Mouse (Mus musculus) ES-CJ7 (cell line): ENCODE measurements at regions not wholly inside any gene's neighbourhood (a gene's known extent, or its start where the extent isn't known, plus 50 kb on each side); places are given as distances from the start of the nearest gene placed in this dataset.

ENCODE experiments used
- DNase-seq: peaks from one replicate; pipeline ENCODE4 v3.0.0; 2011; ENCODE audit warnings: low read depth, low spot score

DNA sequence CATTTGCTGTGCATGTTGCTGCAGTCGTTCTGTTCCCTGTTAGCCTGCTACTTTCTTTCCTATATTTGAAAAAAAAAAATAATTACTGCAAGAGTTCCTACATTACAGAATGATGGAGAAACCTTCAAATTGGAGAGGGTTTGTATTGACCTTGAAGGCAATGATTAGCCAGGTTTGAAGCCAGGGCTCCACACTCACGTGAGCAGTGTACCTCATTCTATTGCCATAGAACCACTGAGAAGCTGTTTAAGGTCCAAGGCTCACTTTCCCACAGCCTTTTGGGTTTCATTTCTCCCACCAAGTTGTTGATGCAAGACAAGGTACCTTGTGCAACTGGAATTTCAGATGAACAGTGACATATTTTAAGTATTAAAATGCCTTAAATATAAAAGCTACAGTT, 1095.2 kb downstream of the Car8 start:
- no peak for DNase-seq

DNA sequence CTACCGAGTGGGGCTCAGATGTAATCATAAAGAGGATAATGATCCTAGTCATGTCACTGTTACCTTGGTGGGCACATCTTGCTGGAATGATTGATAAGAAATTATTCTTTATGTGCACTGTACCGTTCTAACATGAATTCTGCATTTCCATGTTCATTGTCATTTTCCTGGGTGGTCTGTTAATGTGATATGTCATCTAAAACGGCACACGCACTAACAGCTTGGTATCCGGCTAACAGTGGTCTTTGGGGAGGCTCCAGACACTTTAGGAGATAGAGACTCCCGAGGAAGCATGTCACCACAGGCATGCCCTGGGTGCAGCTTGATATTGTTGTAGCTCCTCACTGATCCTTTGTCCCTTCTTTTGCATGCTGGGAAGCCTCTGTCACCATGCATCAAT, 1096.1 kb downstream of the Car8 start:
- no peak for DNase-seq

DNA sequence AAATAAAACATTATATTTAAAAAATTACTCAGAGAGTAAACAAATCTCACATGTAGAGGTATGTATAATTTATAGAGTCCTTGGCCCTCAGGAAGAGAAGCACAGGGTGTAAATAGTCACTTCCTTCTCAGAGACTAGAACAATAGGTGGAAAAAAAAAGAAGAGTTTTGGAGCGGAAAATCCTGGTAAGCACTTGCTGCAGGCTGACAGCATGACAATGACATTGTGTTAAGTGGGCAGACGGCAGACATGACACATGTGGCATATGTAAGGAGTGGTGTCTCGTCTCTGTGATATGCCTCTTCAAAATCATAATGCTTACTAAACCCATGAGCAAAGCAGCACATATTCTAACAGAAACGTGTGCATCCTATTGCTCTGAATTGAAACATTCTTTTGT, 1126.7 kb downstream of the Car8 start:
- DNase-seq, result no peak

DNA sequence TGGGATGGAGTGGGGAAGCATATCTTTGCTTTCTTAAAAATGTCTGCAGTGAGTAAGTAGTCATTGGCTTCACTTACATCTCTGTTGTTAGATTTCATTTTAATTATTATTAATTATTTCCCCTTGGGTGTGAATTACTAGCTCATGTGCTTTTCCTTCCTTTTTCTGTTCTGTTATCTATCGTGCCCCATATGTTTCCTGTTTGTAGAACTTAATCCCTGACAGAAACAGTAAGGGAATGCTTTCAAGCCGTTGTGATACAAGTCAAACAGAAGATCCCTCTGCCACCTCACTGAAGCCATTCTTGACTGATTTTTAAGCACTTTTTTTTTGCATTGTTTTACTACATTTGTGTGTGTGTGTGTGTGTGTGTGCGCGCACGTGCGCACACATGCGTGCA, 1145.9 kb downstream of the Car8 start:
- DNase-seq, result no peak

DNA sequence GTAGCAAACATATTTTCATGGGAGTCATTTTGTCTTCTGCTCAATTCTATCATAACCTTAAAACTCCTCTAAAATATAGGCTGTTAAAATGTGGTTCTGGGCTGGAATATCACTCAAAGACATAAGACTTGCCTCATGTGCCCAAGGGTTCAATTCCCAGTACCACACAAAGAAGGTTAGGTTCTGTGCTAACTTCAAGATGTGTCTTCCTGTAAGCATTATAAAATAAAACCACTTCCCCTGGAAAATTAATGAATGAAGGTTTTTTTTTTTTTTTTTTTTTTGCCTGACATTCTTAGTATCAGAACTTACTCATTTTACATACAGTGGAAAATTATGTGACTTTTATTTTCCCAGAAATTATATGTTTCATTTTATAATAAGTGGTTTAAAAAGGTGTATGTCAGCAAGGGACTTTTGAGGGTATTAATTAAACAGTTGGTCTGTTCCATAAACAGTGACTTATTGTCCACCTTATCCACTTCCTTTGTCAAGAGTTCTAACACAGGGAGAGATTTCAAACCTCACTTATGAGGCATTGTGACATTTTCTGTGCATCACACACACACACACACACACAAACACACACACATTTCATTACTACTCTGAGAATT, 1147.5 kb downstream of the Car8 start:
- no peak for DNase-seq
